Mouse (Mus musculus) stomach, postnatal 0 days (tissue): ENCODE data around the gene Itgax.

Experiments used
- CTCF ChIP-seq: IDR thresholded peaks from 2 replicates; pipeline ENCODE4 v1.5.1; 2016; ENCODE audit warnings: antibody characterized with exemption, low read depth, mild to moderate bottlenecking, moderate library complexity
- EP300 ChIP-seq: optimal IDR thresholded peaks from 2 replicates; pipeline ENCODE3; 2016; ENCODE audit warnings: antibody characterized with exemption

DNA sequence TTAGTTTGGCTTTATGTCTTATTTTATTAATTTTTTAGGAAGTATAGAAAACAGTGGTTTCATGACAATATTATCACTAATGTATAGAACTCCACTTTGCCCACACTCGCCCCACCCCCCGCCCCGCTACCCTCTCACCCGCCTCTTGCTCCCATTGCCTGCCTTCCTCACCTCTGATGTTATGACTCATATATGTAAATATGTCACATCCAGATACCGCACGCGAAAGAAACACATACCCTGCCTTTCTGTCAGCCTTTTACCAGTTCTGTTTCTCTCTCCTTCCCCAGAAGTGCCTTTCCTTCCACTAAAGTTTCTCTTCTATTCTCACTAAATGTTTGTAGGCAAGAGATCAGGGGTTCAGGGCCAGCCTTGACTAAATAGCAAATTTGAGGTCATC, 37.0 kb downstream of the Itgax start:
- TF ChIP-seq CTCF (no peak), EP300 (no peak)
